Mouse (Mus musculus): ENCODE data around the gene Trp53bp2. TPM values are rescaled to one million over a fixed set of nuclear protein-coding genes. Genes with fewer than 3 reads are reported as not detected.

The Trp53bp2 gene
- polyA plus RNA-seq, 1 experiment from 2014 or later = 16.3 TPM

GRCm38 (mm10) chr1:182501815-182502405 is 92.9 kb downstream of the Trp53bp2 start:
- 81% methylated on average over 7 of the region's 7 CpGs for WGBS
- H3K9ac ChIP-seq (ENCODE audit: low read depth, low read length) = no peak overlapping the region

DNA sequence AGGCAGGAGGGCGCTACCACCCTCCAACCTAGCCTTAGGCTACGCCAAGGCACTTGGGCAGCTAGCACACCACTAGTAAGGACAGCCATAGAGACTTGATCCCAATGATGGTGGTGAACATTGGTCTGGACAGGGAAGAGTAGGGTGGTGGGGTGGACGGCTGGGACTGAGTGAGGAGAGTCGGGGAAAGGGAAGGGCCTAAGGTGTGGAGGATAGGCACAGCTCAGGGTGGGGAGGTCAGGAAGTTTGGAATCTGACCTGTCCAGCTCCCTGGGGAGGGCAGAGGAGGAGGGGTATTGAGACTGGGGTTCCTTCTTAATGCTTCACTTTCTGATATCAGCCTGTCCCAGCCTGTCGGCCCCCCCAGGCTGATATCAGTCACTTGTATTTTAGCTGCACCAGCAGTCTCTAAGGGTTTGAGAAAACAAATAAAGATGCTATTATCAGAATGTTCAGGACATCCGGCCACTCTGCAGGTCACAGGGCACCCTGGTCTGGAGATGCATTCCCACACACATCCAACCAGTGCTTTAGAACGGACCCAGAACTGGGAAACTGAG is 93.6 kb downstream of the Trp53bp2 start:
- 89% methylated on average over 7 of the region's 7 CpGs for WGBS
- Histone ChIP-seq H3K4me2 (ENCODE audit: low read depth, low read length) (no peak overlapping the region), H3K4me3 (ENCODE audit: low read length) (no peak overlapping the region), H3K4me1 (ENCODE audit: control insufficient read depth, insufficient read depth, low read length) (peaks cover 63% of the 10 kb centered on the region), H3K9ac (ENCODE audit: low read depth, low read length) (no peak overlapping the region), H3K27ac (ENCODE audit: low read length) (no peak overlapping the region), H3K9me3 (ENCODE audit: control insufficient read depth, low read length) (no peaks in the 10 kb centered on the region), H3K36me3 (ENCODE audit: control insufficient read depth, insufficient read depth, low read length) (no peaks in the 10 kb centered on the region), H3K27me3 (replicated peaks; ENCODE audit: control insufficient read depth, insufficient read depth, low read length) (no peaks in the 10 kb centered on the region)
- ATAC-seq = no peak

More at GRCm38 (mm10) chr1:182501815-182502405, 92.9 kb downstream of the Trp53bp2 start:
- Histone ChIP-seq H3K4me2 (ENCODE audit: low read depth, low read length) (no peak overlapping the region), H3K27me3 (replicated peaks; ENCODE audit: control insufficient read depth, insufficient read depth, low read length) (no peaks in the 10 kb centered on the region), H3K4me3 (ENCODE audit: low read length) (no peak overlapping the region), H3K36me3 (ENCODE audit: control insufficient read depth, insufficient read depth, low read length) (no peaks in the 10 kb centered on the region), H3K9me3 (ENCODE audit: control insufficient read depth, low read length) (no peaks in the 10 kb centered on the region), H3K4me1 (ENCODE audit: control insufficient read depth, insufficient read depth, low read length) (peaks cover 70% of the 10 kb centered on the region), H3K27ac (ENCODE audit: low read length) (no peak overlapping the region)
- ATAC-seq = no peak

GRCm38 (mm10) chr1:182503206-182503900 is 94.4 kb downstream of the Trp53bp2 start:
- WGBS = 84% methylated on average over 13 of the region's 13 CpGs

DNA sequence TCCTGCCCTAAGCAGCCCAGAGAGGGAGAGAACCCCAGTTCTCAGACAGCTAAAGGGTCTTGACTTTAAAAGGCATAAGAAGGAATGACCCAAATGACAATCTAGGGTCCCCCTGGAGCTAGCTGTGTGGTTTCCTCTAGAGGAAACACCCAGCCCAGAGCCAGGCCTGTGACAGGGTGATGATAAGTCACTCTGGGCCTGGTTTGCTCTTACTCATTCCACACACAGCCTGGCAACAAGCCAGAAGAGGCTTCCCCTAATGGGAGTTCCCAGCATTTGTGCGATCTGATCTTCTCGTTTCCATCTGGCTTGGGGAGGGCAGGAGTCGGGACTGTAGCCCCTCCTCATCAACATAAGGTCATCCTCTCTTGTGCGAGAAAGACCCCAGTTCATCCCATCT is 95.3 kb downstream of the Trp53bp2 start:
- WGBS = 16% methylated on average over 4 of the region's 4 CpGs
- H3K9me3 ChIP-seq (ENCODE audit: control insufficient read depth, low read length) = no peaks in the 10 kb centered on the region
- H3K27ac ChIP-seq (ENCODE audit: low read length) = peak overlapping the region; percentile 57
- ATAC-seq = peak; percentile 24; the same call in 1 of the 2 replicates
- H3K36me3 ChIP-seq (ENCODE audit: control insufficient read depth, insufficient read depth, low read length) = no peaks in the 10 kb centered on the region
- H3K4me1 ChIP-seq (ENCODE audit: control insufficient read depth, insufficient read depth, low read length) = peaks cover 55% of the 10 kb centered on the region
- no peak overlapping the region for H3K4me2 ChIP-seq (ENCODE audit: low read depth, low read length)
- no peaks in the 10 kb centered on the region for H3K27me3 ChIP-seq (replicated peaks; ENCODE audit: control insufficient read depth, insufficient read depth, low read length)
- H3K9ac ChIP-seq (ENCODE audit: low read depth, low read length) = peak overlapping the region; percentile 36
- no peak overlapping the region for H3K4me3 ChIP-seq (ENCODE audit: low read length)

More at GRCm38 (mm10) chr1:182503206-182503900, 94.4 kb downstream of the Trp53bp2 start:
- no peak for ATAC-seq
- H3K27me3 ChIP-seq (replicated peaks; ENCODE audit: control insufficient read depth, insufficient read depth, low read length) = no peaks in the 10 kb centered on the region
- peak overlapping the region; percentile 36; the same call in 1 of the 2 replicates for H3K9ac ChIP-seq (ENCODE audit: low read depth, low read length)
- H3K4me2 ChIP-seq (ENCODE audit: low read depth, low read length) = no peak overlapping the region
- H3K4me3 ChIP-seq (ENCODE audit: low read length) = no peak overlapping the region
- H3K36me3 ChIP-seq (ENCODE audit: control insufficient read depth, insufficient read depth, low read length) = no peaks in the 10 kb centered on the region
- H3K9me3 ChIP-seq (ENCODE audit: control insufficient read depth, low read length) = no peaks in the 10 kb centered on the region
- H3K4me1 ChIP-seq (ENCODE audit: control insufficient read depth, insufficient read depth, low read length) = peaks cover 59% of the 10 kb centered on the region
- peak overlapping the region; percentile 57; the same call in 1 of the 2 replicates for H3K27ac ChIP-seq (ENCODE audit: low read length)

GRCm38 (mm10) chr1:182505291-182505690 is 96.3 kb downstream of the Trp53bp2 start:
- Histone ChIP-seq H3K27me3 (replicated peaks; ENCODE audit: control insufficient read depth, insufficient read depth, low read length) (no peaks in the 10 kb centered on the region), H3K4me1 (ENCODE audit: control insufficient read depth, insufficient read depth, low read length) (peaks cover 49% of the 10 kb centered on the region), H3K36me3 (ENCODE audit: control insufficient read depth, insufficient read depth, low read length) (no peaks in the 10 kb centered on the region), H3K4me3 (ENCODE audit: low read length) (no peak overlapping the region), H3K27ac (ENCODE audit: low read length) (no peak overlapping the region), H3K9ac (ENCODE audit: low read depth, low read length) (no peak overlapping the region), H3K4me2 (ENCODE audit: low read depth, low read length) (no peak overlapping the region), H3K9me3 (ENCODE audit: control insufficient read depth, low read length) (no peaks in the 10 kb centered on the region)
- ATAC-seq = no peak
- 95% methylated on average over 3 of the region's 3 CpGs for WGBS

- peak overlapping the region; percentile 32 for H3K4me2 ChIP-seq (ENCODE audit: low read depth, low read length)
Measured at GRCm38 (mm10) chr1:182506229-182506986, 97.4 kb downstream of the Trp53bp2 start.

GRCm38 (mm10) chr1:182509110-182509797 is 100.3 kb downstream of the Trp53bp2 start:
- Histone ChIP-seq H3K9ac (ENCODE audit: low read depth, low read length) (no peak overlapping the region), H3K4me1 (ENCODE audit: control insufficient read depth, insufficient read depth, low read length) (peaks cover 25% of the 10 kb centered on the region), H3K4me2 (ENCODE audit: low read depth, low read length) (no peak overlapping the region), H3K9me3 (ENCODE audit: control insufficient read depth, low read length) (no peaks in the 10 kb centered on the region), H3K4me3 (ENCODE audit: low read length) (no peak overlapping the region), H3K27ac (ENCODE audit: low read length) (no peak overlapping the region), H3K27me3 (replicated peaks; ENCODE audit: control insufficient read depth, insufficient read depth, low read length) (no peaks in the 10 kb centered on the region), H3K36me3 (ENCODE audit: control insufficient read depth, insufficient read depth, low read length) (no peaks in the 10 kb centered on the region)
- 69% methylated on average over 10 of the region's 10 CpGs for WGBS
- peak; percentile 11; the same call in 1 of the 2 replicates for ATAC-seq

More at GRCm38 (mm10) chr1:182506229-182506986, 97.4 kb downstream of the Trp53bp2 start:
- Histone ChIP-seq H3K27ac (ENCODE audit: low read length) (peak overlapping the region; percentile 94), H3K4me1 (ENCODE audit: control insufficient read depth, insufficient read depth, low read length) (peaks cover 42% of the 10 kb centered on the region), H3K4me3 (ENCODE audit: low read length) (no peak overlapping the region; the same call in 1 of the 2 replicates), H3K36me3 (ENCODE audit: control insufficient read depth, insufficient read depth, low read length) (no peaks in the 10 kb centered on the region), H3K27me3 (replicated peaks; ENCODE audit: control insufficient read depth, insufficient read depth, low read length) (no peaks in the 10 kb centered on the region), H3K9me3 (ENCODE audit: control insufficient read depth, low read length) (no peaks in the 10 kb centered on the region), H3K9ac (ENCODE audit: low read depth, low read length) (peak overlapping the region; percentile 54; the same call in 1 of the 2 replicates)
- peak; percentile 87 for ATAC-seq
- whole genome bisulfite sequencing = 36% methylated on average over 7 of the region's 7 CpGs

- WGBS = 63% methylated on average over 2 of the region's 2 CpGs
- H3K4me1 ChIP-seq (ENCODE audit: control insufficient read depth, insufficient read depth, low read length) = peaks cover 21% of the 10 kb centered on the region
- H3K9me3 ChIP-seq (ENCODE audit: control insufficient read depth, low read length) = no peaks in the 10 kb centered on the region
- no peak overlapping the region for H3K9ac ChIP-seq (ENCODE audit: low read depth, low read length)
- H3K36me3 ChIP-seq (ENCODE audit: control insufficient read depth, insufficient read depth, low read length) = no peaks in the 10 kb centered on the region; the same call in 1 of the 2 replicates
- ATAC-seq = no peak
- no peak overlapping the region for H3K27ac ChIP-seq (ENCODE audit: low read length)
- no peak overlapping the region for H3K4me3 ChIP-seq (ENCODE audit: low read length)
- no peak overlapping the region for H3K4me2 ChIP-seq (ENCODE audit: low read depth, low read length)
- H3K27me3 ChIP-seq (replicated peaks; ENCODE audit: control insufficient read depth, insufficient read depth, low read length) = no peaks in the 10 kb centered on the region
Measured at GRCm38 (mm10) chr1:182511073-182511472, 102.1 kb downstream of the Trp53bp2 start.

Data from intestine, embryonic 16.5 days (tissue).